Mouse (Mus musculus): ENCODE data around the gene Art1. TPM values are rescaled to one million over a fixed set of nuclear protein-coding genes. Genes with fewer than 3 reads are reported as not detected.

The Art1 gene
- total RNA-seq, 2 experiments from 2014 or later: not detected

DNA sequence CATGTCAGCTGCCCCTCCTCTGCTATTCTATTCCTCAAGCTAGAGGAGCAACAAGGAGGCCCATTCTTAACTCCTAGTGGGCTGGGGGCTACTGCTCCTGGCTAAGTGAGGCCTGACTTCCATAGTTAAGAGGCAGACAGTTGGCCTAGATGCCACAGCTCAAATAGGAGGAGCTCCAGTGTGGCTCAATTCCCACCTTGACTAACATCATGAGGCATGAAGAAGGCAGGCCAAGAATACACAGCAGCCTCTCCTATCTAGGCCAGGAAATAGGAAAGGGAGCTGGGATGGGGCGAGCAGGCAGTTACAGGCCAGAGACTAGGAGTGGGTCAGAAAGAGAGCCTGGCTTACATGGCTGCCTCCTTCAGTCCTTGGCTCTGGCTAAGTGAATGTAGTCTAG lies 6.7 kb downstream of the Art1 start:
- no peak for DNase-seq

DNA sequence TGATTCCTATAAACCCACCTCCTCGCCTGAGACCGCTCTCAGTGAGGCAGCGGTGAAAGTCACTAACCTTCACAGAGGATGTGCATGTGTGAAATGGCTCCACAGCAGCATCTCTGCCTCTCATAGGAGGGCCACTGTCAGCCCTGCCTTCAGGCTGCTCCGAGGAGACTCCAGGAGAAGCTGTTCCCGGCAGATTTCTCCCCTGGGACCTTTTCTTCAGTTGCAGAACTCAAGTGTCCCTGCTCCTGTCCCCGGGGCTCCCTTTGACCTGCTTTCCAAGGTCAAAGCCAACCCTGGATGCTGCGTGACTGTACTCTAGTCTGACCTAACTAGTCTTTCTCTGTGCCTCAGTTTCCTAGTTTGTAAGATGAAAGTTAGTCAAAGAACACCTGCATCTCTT lies 7.6 kb downstream of the Art1 start, which contains the start of gene Art5:
Art5 (minus strand) TSS at position 319 of the 400 bp plus-strand sequence.
- DNase-seq: no peak

DNA sequence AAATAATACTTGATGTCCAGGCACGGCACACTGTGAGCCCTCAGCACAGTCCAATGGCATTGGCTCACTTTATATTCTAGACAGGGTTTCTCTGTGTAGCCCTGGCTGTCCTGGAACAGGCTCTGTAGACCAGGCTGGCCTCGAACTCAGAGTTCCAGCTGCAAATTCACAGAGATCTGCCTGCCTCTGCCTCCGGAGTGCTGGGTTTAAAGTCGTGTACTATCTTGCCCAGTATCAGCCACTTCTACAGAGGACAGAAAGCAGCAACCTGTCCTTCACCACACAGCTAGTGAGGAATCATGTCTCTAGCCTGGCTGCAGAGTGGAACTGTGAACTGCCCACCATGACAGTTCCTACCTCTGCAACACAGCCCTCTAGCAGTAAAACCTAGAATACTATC lies 8.2 kb downstream of the Art1 start:
- no peak for DNase-seq

DNA sequence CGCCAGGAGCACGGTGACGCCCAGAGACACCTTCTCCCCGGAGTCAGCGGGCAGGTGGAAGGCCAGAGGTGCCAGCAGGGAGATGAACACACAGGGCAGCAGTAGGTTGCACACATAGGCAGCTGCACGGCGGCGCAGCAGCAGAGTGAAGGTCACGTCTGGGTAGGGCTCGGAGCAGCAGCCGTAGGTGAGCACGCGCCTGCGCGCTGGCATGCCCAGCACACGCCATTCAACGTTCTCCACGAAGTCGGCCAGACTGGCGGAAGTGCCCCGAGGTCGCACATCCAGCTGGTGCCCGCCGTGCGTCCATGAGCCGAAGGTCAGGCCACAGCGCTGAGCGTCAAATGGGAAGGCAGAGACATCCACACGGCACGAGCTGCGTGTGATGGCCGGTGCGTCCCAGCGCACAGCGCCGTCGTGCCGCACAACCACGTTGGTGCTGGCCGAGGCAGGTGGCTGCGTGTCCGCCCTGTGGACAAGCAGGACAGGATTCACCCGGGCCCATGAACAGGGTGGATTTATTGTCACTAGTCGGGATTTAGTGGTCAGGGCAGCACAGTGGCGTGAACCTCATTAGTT lies 11.7 kb downstream of the Art1 start:
- no peak for DNase-seq

DNA sequence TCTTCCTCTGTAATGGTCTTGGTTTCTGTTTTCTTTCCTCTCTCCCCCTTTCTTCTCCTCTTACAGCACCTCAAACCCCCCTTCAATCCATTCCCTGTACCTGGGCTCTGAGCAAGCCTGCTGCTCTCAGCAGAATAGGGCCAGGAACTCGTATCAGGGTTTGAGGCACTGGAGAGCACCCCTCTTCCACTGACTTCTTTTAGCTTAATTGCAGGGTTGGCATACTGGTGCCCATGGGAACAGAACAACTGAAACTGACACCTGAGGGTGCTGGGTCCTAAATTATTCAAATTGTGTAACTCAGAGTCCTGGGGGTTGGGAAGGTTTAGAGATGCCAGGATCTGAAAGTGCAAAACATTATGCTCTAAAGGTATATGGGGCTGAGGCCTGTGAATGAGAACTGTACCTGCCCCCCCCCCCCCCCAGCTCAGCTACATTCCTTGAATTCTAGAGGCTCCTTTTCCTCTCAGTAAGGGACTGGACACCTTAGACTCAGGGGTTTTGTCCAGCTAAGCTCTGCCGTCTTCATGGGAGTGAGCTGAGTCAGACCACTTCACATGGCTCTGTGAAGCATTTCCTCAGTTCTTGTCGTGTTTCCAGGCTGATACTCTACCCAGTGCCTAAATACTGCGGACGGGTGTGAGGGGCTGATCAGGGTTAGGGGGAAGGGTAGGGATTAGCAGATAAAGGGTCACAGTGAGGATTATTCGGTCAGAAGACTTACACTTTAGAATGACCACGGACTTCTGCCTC lies 15.2 kb downstream of the Art1 start, which contains the start of gene Chrna10:
Chrna10 (minus strand) TSS at position 250 of the 753 bp plus-strand sequence.
- no peak for DNase-seq

DNA sequence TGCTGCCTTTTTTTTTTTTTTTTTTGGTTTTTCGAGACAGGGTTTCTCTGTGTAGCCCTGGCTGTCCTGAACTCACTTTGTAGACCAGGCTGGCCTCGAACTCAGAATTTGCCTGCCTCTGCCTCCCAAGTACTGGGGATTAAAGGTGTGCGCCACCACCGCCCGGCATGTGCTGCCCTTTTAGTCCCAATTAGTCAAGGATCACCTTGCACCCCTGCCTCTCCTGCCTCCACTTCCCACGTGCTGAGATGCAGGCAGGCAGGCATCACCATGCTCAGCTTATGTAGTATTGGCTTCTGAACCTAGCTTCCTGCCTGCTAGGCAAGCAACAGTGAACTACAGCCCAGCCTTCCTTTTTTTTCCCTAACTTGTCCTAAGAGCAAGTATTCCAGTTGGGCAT lies 15.8 kb downstream of the Art1 start:
- no peak for DNase-seq

DNA sequence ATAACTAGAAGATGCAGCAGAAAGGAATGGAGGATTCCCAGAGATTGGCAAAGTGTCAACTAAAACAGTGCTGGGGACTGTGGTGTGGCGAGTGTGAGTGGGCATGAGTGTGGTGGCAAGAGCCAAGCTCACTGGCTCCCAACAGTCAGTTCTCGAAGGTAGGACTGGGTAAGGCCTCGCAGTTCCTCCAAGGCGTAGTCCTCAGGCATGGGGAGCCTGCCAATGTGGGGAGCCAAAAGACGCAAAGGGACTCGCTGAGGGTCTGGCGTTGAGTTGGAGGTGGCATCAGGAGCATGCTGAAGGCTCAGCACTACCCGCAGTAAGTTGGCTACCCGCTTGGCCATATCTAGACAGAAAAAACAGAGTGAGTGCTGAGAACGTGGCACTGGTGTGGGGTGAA lies 18.8 kb downstream of the Art1 start:
- DNase-seq: no peak

DNA sequence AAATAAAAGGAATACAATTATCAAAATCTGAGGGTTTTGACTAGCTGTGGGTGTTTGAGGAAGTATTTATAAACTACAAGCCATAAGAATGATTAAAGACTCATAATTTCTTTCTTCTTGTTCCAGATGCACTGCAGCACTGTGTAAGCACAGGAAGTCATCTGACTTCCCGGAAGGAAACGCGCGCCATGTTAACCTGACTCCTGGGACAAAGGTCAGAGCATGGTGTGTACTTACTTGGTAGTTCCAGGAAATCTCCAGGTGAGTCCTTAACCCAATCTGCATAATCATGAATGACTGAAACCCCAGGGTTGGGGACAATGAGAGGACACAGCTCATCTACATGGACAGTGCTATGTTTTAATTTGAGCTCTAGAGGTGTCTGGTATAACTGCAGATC lies 30.9 kb downstream of the Art1 start:
- no peak for DNase-seq

DNA sequence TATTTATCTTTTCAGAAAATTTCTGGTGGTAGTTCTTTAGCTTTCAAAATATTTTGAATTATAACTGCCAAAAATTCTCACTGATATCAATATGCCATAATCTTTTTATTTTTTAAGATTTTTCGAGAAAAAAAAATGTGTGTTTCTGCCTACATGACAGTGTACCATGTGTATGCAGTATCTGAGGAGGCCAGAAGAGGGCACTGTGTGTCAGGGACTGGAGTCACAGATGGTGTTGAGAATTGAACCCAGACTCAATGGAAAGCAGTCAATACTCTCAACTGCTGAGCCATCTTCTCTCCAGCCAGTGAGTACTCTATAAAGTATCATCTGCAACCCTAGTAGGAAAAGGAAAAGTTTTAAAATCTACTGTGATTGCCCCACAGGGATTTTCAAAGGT lies 35.9 kb downstream of the Art1 start:
- peak; percentile 38 to 43 for DNase-seq

DNA sequence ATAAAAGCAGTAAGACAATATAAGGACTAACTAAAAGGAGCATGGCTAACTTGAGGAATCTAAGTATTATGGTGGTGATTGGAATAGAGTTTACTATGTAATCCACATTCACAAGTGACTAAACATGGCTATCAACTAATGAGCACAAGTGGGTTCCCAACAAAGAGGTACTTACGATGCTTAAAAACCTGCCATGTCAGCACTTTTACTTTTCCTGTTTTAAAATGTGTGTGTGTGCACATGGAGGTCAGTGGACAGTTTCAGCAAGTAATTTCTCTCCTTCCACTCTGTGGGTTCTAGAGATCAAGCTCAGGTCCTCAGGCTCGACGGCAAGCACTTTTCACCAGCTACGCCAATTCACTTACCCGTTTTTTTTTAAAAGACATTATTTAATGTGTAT lies 36.4 kb downstream of the Art1 start:
- DNase-seq: no peak

DNA sequence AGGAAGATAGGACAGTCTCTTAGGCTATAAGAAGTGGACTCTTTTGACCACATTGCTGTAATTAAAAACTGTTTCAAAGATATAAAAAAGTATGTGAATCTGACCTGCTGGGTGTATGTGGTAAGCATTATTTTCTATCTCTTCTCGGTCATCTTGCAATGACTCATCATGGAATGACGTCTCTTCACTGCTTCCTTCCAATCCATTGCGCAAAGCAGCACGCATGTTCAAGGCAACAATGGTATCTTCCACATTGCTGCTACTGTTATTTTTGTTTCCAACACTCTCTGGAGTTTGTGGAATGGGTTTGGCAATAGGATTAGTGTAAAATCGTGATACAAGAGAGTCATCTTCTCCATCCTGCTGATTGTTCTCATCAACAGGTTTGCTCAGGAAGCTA lies 52.1 kb downstream of the Art1 start:
- peak in 1 of 2 experiments; percentile 26 for DNase-seq

Other genes starting within 250 kb of the Art1 start
- 1 to 10 TPM; 2.1 to 7.1 TPM for gene Folr2, start 244.5 kb upstream of the Art1 start, total RNA-seq (2021)
- gene Anapc15, start 238.0 kb upstream of the Art1 start, total RNA-seq (2021): 10 to 100 TPM; 27.4 to 33.2 TPM
- 1 to 10 TPM in 1 of 2 experiments, not detected in 1; 4.9 TPM for gene Folr1, start 231.0 kb upstream of the Art1 start, total RNA-seq (2021)
- 100 to 1,000 TPM in 1 of 2 experiments, 10 to 100 TPM in 1; 99.1 to 110 TPM for gene Lamtor1, start 195.8 kb upstream of the Art1 start, total RNA-seq (2021)
- gene Tomt, start 195.4 kb upstream of the Art1 start, total RNA-seq (2021): not detected
- gene Lrrc51, start 167.8 kb upstream of the Art1 start, total RNA-seq (2021): 10 to 100 TPM; 13.8 to 14.9 TPM
- gene Numa1, start 167.6 kb upstream of the Art1 start, total RNA-seq (2021): 100 to 1,000 TPM; 153 to 161 TPM
- gene Il18bp, start 83.1 kb upstream of the Art1 start, total RNA-seq (2021): 1 to 10 TPM; 7.6 to 9.6 TPM
- 10 to 100 TPM; 33.0 to 38.6 TPM for gene Rnf121, start 36.3 kb upstream of the Art1 start, total RNA-seq (2021)
- 10 to 100 TPM in 1 of 2 experiments, 1 to 10 TPM in 1; 9.7 to 12.2 TPM for gene Xndc1, start 36.2 kb upstream of the Art1 start, total RNA-seq (2021)
- gene Xntrpc, start 36.0 kb upstream of the Art1 start, total RNA-seq (2021): 1 to 10 TPM in 1 of 2 experiments, under 1 TPM in 1; 0.70 to 1.0 TPM
- under 1 TPM in 1 of 2 experiments, not detected in 1; 0.46 TPM for gene Trpc2, start 18.6 kb upstream of the Art1 start, total RNA-seq (2021)
- gene Art5, start 7.7 kb downstream of the Art1 start, total RNA-seq (2021): not detected
- gene Chrna10, start 15.1 kb downstream of the Art1 start, total RNA-seq (2021): not detected
- 10 to 100 TPM; 61.1 to 78.2 TPM for gene Nup98, start 108.4 kb downstream of the Art1 start, total RNA-seq (2021)
- gene Pgap2, start 108.5 kb downstream of the Art1 start, total RNA-seq (2021): 100 to 1,000 TPM in 1 of 2 experiments, 10 to 100 TPM in 1; 64.1 to 103 TPM
- 10 to 100 TPM; 53.8 to 55.6 TPM for gene Rhog, start 154.3 kb downstream of the Art1 start, total RNA-seq (2021)
- gene Stim1, start 166.1 kb downstream of the Art1 start, total RNA-seq (2021): 10 to 100 TPM; 63.5 to 73.1 TPM